Mouse (Mus musculus) bone marrow, adult 2 months (tissue): Measurements from ENCODE around the gene Dnase2b. TPM values are rescaled to one million over a fixed set of nuclear protein-coding genes. Genes with fewer than 3 reads are reported as not detected.

Experiments used
- H3K27ac ChIP-seq: fragments of 200-500 bp; 2 replicates; pipeline ENCODE4 v1.5.1; 2012; ENCODE audit warnings: low read depth, mild to moderate bottlenecking, control low read depth, inconsistent platforms, low read length; ENCODE audit not compliant: control insufficient read depth, poor library complexity, insufficient read depth
- H3K4me1 ChIP-seq: fragments of 200-500 bp; 2 replicates; pipeline ENCODE4 v1.6.1; 2011; ENCODE audit warnings: low read length; ENCODE audit not compliant: control insufficient read depth, insufficient read depth
- H3K4me3 ChIP-seq: fragments of 200-500 bp; replicated peaks from 2 replicates; pipeline ENCODE3; 2011; ENCODE audit warnings: mild to moderate bottlenecking, low read depth, low read length, control low read depth; ENCODE audit not compliant: control insufficient read depth
- CTCF ChIP-seq: fragments of 200-500 bp; IDR thresholded peaks from 2 replicates; pipeline ENCODE4 v1.5.1; 2011; ENCODE audit warnings: low read length, control low read depth; ENCODE audit not compliant: control insufficient read depth, insufficient read depth
- POLR2A ChIP-seq: fragments of 200-500 bp; IDR thresholded peaks from 2 replicates; pipeline ENCODE4 v1.6.1; 2011; ENCODE audit warnings: low read depth, mild to moderate bottlenecking, control low read depth, low read length, borderline replicate concordance; ENCODE audit not compliant: control insufficient read depth
- WGBS: fragments of 180-500 bp; shearing (Covaris S2); methylation state at CpG from one replicate; pipeline ENCODE4 v1.1.7; 2018; 5-methylcytosine and 5-hydroxymethylcytosine counted together
- polyA plus RNA-seq: library from polyadenylated mRNA; stranded (reverse); fragments of >200 nt; gene quantifications from 2 replicates; pipeline ENCODE4 v1.2.4, GENCODE M21; 2011; ENCODE audit warnings: low replicate concordance; ENCODE audit not compliant: missing spikeins, insufficient read depth, insufficient read length

Gene Dnase2b
- polyA plus RNA-seq, 1 experiment: not detected

GRCm38 (mm10) chr3:146577591-146577990 is 37.8 kb downstream of the Dnase2b start:
- no peak overlapping the region for H3K4me3 ChIP-seq
- no peak for TF ChIP-seq CTCF
- TF ChIP-seq POLR2A: no peak
- H3K4me1 ChIP-seq: no peaks in the 10 kb centered on the region
- H3K27ac ChIP-seq: no peak overlapping the region
- WGBS: 71% methylated on average over 2 of the region's 2 CpGs

- 42% methylated on average over 1 of the region's 1 CpGs for WGBS
- Histone ChIP-seq H3K4me1 (no peaks in the 10 kb centered on the region; the same call in 1 of the 2 replicates), H3K27ac (no peak overlapping the region), H3K4me3 (no peak overlapping the region)
- TF ChIP-seq POLR2A (no peak), CTCF (no peak)
Observed at GRCm38 (mm10) chr3:146571341-146571740, 44.1 kb downstream of the Dnase2b start.

GRCm38 (mm10) chr3:146570939-146571338 is 44.5 kb downstream of the Dnase2b start:
- H3K4me1 ChIP-seq: no peaks in the 10 kb centered on the region; the same call in 1 of the 2 replicates
- H3K27ac ChIP-seq: no peak overlapping the region
- no peak overlapping the region for H3K4me3 ChIP-seq
- TF ChIP-seq POLR2A: no peak
- no peak for TF ChIP-seq CTCF
- 83% methylated on average over 6 of the region's 6 CpGs for whole genome bisulfite sequencing

- 81% methylated on average over 10 of the region's 10 CpGs for WGBS
- TF ChIP-seq CTCF (no peak), POLR2A (no peak)
- H3K4me3 ChIP-seq: no peak within 1 kb of the TSS
- H3K4me1 ChIP-seq: no peaks in the 10 kb centered on the region; the same call in 1 of the 2 replicates
- H3K27ac ChIP-seq: no peak within 1 kb of the TSS
Observed at GRCm38 (mm10) chr3:146570148-146570782, 45.1 kb downstream of the Dnase2b start, which contains the start of gene Uox. TSS of gene Uox (plus strand) at chr3:146570426.

GRCm38 (mm10) chr3:146569594-146569993 is 45.8 kb downstream of the Dnase2b start:
- TF ChIP-seq CTCF (no peak), POLR2A (no peak)
- Histone ChIP-seq H3K4me3 (no peak overlapping the region), H3K4me1 (no peaks in the 10 kb centered on the region; the same call in 1 of the 2 replicates), H3K27ac (no peak overlapping the region)
- WGBS: 74% methylated on average over 3 of the region's 3 CpGs

GRCm38 (mm10) chr3:146567884-146568530 is 47.4 kb downstream of the Dnase2b start:
- TF ChIP-seq POLR2A: no peak
- TF ChIP-seq CTCF: no peak
- Histone ChIP-seq H3K27ac (no peak overlapping the region), H3K4me1 (no peaks in the 10 kb centered on the region; the same call in 1 of the 2 replicates), H3K4me3 (no peak overlapping the region)
- 52% methylated on average over 9 of the region's 9 CpGs for WGBS

GRCm38 (mm10) chr3:146567366-146567765 is 48.0 kb downstream of the Dnase2b start:
- 78% methylated on average over 7 of the region's 7 CpGs for WGBS
- no peaks in the 10 kb centered on the region; the same call in 1 of the 2 replicates for H3K4me1 ChIP-seq
- no peak overlapping the region for H3K4me3 ChIP-seq
- TF ChIP-seq POLR2A (no peak), CTCF (no peak)
- no peak overlapping the region for H3K27ac ChIP-seq

GRCm38 (mm10) chr3:146565065-146565411 is 50.4 kb downstream of the Dnase2b start:
- H3K4me3 ChIP-seq: no peak overlapping the region
- WGBS: 87% methylated on average over 1 of the region's 1 CpGs
- TF ChIP-seq POLR2A: no peak
- TF ChIP-seq CTCF: no peak

More at GRCm38 (mm10) chr3:146565065-146565411, 50.4 kb downstream of the Dnase2b start:
- Histone ChIP-seq H3K27ac (no peak overlapping the region), H3K4me1 (no peaks in the 10 kb centered on the region)
